Mouse (Mus musculus): ENCODE results near the gene Map7.

Map7 gene

DNA sequence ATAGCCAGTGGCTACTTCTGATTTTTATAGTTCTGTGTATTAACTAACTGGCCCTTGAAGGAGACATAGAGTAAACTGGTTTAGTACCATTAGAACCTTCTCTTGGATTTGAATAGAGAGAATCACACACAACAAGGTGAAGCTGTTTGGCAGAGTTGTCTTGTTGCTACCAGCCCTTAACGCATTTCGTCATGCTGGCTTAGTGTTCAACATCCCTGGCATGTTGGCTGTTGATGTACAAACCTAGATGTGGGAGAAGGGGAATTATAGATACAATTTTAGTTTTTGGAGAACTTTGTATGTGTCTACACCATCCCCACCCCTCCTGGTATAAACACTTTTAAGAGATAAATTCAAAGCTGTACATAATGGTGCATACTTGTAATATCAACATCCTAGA is 37.5 kb downstream of the Map7 start:
- no peak for DNase-seq (ENCODE audit: low spot score in 2 of 2)

DNA sequence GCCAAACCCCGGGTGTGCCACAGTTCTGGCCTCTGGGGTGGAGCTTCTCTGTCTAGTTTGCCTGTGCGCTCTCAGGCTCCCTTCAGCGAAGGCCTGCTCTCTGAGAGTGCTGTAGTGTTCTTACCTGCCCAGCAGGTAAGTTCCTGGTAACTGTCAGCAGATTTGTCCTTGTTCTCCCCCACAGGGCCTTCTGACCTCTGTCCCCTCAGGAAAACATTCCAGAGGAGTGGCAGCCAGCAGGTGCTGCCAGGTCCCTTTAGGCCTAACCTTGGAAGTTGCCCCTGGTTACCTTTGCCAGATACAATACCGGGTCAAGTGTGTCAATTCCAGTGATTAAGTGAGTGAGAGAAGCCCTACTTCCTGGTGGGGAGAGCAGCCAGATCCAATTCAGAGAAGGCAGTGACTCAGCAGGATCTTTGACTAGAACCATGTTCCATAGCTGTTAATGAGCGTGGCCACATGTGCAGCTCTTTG is 38.6 kb downstream of the Map7 start:
- no peak for DNase-seq (ENCODE audit: low spot score in 2 of 2)

DNA sequence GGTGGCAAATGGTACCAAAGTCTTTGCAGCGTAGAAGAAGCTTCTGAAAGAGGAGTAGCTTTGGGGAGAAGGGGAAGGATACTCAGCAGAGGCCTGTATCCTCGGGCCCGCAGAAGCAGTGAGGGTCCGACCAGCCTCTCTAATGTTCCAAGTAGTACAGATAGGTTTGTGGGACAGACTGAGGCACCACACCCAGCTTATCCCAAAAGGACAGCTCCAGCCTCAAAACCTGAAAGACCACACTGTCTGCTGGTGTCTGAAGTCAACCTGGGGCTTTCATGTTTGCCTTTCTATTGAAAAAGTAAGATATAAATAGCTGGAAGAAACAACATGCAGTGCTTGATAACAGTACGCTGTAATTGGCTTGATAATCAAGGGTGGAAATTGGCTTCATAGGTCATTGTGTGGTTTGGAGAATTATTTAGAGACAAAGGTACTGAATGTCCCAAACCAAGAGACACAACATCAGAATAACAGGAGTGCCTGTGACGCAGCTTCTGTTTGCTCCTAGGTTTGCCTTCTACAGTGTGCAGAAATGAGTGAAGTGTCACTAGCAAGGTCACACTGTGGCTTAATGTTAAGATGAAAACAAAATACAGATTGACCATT is 42.0 kb downstream of the Map7 start:
- DNase-seq (ENCODE audit: low spot score in 2 of 2): no peak

DNA sequence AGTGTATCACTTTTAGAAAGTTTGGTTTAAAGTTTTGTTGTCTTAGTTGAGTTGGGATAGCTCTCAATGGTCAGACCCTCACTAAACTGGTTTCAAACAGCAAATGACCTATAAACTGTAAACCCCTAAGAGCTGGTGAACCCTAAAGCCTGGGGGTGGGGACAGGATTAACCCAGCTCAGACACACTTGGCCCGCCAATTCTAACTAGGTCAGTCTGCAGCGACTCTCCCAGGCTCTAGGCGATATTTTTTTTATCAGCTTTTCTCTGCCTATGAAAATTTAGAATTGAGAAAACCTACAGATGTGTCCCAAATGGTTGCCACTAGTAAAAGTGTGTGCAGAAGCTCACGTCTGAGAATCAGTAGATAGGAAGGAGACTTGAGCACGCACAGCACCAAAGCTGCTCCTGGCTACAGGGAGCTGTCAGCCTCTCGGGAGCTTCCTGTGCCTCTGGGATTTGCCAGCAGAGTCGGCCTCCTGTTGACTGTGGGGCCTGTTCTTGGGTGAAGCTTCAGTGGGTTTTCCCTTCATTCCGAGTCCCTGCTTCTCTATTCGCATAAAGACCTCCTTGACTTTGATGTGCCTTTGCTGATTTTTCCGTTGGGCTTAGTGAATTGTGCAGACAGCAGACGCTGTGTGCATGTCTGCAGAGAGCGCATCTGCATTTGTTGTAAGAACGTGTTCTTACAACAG is 46.7 kb downstream of the Map7 start:
- no peak for DNase-seq (ENCODE audit: low spot score in 2 of 2)

DNA sequence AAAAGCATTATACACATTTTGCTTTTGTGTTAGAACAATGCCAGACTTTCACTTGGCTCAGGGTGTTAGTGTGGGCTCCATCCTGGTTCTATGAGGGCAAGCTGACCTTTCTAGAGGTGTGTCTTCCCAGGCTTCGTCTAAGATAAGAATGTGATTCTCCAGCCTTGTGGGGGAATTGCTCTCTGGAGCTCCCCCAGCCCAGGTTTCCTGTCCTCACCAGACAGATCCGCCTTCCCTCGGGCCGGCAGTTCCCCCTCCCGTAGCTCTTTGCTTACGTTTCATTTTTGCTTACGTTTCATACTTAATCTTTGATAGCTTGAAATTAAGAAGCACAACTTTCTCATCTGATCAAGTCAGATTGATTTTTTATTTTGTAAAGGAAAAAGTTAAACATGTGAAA is 48.8 kb downstream of the Map7 start:
- DNase-seq (ENCODE audit: low spot score in 2 of 2): no peak

DNA sequence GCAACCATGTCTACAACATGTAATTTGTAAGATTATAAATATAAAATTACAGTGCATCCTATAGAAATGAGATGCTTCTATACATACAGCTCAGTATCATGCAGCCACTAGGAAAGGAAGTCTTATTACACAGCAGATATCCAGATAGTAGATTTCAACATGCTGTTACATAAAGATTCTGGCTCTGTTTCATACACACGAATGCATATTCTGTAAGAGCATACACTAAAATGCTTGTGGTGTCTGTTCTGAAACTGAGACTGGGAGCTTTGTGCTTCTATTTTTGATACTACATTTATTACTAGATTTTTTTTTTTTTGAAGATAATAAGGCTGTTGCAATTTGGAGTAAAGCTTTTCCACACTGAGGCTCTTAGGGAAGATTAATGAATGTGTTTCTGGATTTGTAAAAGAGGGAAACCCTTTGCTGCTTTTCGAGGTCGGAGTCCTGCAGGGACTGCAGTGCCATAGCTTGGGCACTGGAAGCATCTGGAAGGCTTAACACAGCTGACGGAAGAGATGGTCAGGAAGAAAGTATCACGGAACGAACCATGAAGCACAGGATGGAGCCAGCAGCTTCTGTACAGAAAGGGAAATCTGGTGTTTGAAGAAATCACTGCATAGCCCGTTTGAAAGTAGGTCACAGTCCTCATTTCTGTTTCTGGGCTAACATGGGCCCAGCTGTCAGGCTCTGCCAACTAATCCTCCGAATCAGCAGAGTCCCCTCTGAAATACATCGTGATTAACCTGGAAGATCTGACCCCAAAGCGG is 50.9 kb downstream of the Map7 start:
- DNase-seq (ENCODE audit: low spot score in 2 of 2): no peak

DNA sequence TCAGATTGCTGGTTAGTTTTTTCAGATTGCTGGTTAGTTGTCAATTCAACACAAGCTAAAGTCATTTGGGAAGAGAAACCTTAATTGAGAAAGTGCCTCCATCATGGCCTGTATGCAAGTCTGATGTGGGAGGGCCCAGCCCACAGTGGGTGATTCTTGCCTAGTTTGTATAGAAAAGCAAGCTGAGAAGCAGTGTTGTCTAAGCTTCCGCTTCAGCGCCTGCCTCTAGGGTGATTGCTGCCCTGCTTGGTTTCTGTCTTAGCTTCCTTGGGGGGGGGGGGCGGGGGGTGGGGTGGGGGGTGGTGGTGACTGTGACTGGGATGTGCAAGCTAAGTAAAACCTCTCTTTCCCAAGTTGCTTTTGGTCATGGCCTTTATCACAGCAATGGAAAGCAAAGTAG is 53.0 kb downstream of the Map7 start:
- DNase-seq (ENCODE audit: low spot score in 2 of 2): no peak

DNA sequence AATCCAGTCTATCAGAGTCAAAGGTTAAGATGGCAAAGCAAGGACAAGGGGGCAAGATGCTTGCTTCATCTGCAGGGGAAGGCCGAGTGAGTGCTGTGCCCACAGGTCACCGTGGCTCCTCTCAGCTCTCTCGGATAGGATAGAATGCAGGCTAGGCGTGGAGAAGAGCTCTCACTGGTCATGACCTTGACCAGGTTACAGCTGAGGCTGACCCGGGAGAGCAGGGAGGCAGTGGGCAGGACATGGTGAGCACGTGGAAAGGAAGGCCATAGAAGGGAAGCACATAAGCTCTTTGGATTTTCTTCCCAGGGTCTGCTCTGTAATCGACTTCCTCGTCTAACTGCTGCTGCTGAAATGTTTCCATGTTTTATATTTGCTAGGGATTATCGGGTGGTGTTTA is 53.9 kb downstream of the Map7 start:
- DNase-seq (ENCODE audit: low spot score in 2 of 2): no peak

DNA sequence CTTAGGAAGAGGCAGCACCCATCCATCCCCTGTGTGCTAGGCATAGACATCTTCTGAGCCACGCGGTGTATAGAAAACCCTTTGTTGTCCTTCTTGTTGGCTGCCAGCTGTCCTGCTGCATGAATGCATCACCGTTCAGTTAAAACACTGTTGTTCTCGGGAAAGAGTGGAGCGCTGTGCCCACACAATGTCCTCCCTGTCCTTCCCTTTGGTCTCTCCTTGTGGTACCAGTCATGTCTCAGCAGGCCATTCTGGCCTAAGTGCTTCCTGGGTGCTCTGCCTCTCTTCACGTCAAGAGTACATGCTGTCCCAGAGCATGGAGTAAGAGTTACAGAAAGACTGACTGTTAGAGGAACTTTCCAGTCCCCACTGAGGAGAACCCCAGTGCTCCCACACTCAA is 54.5 kb downstream of the Map7 start:
- no peak for DNase-seq (ENCODE audit: low spot score in 2 of 2)

DNA sequence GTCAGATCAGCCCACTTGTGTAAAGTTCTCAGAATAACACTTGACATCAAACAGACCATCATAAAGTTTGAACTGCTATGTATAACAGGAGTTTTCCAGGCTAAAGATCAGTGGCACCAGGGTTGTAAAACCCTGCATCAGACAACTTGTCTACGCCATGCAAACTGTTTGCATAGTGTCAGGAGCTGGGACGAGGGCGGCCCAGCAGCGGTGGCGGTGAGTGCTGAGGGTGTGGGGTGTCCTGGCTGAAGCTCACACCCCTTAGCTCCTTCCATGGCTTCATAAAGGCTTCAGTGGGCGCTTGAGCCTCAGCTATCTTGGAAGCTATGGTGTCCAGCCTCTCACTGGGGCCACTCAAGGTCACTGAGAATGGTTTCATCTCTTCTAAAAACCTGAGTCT is 55.2 kb downstream of the Map7 start:
- no peak for DNase-seq (ENCODE audit: low spot score in 2 of 2)

DNA sequence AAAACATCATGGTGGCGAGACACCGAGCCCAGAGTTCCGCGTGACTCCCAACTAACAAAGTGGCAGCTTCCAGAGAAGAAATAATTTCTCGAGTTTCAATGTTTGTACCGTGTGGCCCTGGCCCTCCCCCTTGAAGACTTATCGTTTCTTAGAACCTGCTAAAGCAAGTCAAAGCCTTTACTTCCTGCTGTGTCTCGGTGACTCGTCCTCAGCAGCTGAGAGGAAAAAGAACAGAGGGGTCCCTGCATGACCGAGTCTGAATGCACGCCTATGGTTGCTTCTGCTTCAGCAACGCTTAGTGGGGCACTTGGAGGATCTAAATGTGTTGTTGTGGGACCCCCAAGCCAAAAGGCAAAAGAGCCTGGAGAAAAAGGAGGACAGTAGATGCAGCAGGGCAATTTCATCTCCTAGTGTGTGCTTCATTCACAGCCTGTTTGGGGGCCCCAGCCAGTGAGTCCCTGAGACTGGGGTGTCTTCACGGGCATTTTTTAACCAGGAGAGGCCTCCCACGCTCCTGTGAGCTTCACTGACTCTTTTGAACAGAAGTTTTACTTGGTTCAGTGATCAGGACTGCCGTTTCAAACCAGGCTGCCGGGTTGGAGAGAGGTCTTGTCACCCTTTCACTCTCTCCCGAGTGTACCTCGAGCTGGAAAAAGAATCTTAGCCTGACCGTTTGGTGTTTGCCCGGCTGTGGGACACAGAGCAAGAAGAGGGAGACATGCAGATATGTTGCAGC is 56.6 kb downstream of the Map7 start:
- peak; percentile 25 to 28 for DNase-seq (ENCODE audit: low spot score in 2 of 2)

DNA sequence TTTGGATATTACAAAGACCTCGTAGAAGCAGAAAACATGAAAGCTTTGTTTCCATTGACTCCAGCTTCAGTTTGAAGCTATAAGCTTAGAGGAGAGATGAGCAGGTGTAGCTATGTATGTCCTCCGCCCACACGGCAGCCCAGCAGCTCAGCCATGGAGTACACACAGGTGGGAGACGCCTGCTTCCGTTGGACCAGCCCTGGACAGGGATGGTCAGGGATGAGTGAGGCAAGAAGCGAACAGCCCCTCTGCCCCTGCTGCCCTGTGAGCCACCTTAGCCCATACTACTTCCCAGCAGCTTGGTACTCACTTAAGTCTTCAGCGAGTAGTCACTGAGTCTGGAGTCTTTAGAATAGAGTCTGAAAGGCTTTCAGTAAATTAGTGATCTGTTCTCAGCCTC is 58.7 kb downstream of the Map7 start:
- no peak for DNase-seq (ENCODE audit: low spot score in 2 of 2)

DNA sequence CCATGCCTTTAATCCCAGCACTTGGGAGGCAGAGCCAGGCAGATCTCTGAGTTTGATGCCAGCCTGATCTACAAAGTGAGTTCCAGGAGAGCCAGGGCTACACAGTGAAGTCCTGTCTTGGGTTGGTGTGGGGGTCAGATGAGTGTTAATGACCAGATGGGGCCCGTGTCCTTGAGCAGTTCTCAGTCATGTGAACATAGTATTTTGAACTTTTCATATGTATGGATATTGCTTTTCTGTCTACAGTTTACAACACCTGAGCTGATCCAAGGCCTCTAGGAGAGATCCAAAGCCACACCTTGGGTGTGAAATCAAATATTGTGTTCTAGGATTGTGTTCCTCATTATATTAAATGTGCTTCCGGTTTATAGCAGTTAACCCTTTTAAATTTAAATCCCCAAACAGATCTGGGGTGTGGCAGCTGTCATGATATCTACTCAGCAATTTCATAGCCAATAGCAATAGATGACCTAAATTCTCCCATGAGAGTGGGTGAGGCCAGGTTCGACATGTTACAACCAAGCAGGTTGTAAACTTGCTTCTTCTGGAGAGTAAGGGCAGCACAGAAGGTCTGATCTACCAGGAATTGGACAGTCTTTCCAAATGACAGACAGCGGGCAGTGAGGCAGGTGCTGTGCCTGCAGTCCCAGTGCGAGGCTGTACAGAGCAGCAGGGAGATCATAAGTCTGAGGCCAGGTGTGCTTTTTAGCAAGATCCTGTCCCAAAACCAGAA is 61.5 kb downstream of the Map7 start:
- DNase-seq (ENCODE audit: low spot score in 2 of 2): no peak

DNA sequence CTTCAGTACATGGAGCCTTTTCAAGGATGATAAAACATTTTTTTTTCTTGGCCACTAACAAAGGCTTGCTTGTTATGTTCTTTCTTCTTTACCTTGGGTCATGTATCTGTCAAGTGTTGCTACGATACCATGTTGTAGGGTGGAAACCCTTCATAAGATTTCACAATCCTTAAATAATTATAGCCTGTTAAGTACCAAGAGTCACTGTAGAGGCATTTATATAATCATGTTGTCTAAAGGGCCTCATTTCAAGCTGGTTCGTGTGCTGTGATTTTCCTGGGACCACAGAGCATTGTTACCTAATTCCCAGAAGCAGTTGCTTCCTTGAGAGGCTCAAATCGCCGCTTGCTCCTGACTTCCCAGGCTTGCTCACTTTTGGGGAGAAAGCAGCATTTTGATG is 66.1 kb downstream of the Map7 start:
- DNase-seq (ENCODE audit: low spot score in 2 of 2): no peak

DNA sequence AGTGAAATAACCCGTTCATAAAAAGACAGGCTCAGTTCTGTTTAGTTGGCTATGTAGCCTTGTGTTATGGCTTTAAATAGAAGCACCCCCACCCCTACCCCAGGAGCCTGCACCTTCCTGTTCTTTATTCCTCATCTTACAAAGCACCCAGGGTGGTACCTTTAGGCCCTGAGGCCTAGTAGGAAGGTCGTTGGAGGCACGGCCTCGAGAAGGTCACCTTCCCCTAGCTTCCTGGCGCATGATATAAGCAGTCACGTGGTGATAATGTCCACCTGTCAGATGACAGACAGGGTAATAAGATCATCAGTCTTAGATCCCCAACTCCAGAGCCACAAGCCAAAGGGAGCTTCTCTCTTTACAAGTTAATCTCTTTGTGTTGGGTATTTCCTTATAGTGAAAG is 68.7 kb downstream of the Map7 start:
- no peak for DNase-seq (ENCODE audit: low spot score in 2 of 2)

DNA sequence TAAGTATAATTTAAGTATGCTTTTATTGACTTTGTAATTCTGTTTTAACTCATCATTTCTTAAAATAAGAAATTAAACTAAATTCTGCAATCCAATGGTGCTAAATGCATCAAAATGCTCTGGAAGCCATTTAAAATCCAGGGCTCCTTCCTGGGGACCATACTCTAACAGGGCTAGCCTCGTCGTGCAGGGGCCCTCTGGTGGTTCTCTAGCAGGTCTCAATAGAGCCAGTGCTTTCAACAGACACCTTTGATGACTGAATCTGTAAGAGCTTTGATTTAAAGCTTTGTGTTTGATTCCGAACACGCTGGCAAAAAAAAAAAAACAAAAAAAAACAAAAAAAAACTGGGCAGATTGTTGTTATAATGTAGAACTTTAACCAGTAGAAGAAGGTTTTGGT is 70.6 kb downstream of the Map7 start:
- DNase-seq (ENCODE audit: low spot score in 2 of 2): no peak

DNA sequence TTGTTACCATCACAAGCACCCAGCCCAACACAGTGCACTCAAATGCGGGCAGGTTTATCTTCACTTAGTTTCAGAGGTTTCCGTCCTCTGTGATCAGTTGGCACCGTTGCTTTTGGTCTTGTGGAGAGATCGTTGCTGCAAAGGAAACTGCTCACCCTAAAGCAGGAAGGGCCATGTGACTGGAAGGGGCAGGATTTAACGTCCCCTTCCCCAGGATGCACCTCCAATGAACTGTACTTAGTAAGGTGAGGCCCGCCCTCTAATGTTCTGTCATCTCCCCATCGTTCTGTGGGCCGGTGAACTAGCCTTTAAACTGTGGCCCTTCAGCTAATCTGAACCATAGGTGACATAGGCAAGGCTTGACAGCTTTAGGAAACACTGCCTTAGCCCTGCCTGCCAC is 71.3 kb downstream of the Map7 start:
- DNase-seq (ENCODE audit: low spot score in 2 of 2): no peak

DNA sequence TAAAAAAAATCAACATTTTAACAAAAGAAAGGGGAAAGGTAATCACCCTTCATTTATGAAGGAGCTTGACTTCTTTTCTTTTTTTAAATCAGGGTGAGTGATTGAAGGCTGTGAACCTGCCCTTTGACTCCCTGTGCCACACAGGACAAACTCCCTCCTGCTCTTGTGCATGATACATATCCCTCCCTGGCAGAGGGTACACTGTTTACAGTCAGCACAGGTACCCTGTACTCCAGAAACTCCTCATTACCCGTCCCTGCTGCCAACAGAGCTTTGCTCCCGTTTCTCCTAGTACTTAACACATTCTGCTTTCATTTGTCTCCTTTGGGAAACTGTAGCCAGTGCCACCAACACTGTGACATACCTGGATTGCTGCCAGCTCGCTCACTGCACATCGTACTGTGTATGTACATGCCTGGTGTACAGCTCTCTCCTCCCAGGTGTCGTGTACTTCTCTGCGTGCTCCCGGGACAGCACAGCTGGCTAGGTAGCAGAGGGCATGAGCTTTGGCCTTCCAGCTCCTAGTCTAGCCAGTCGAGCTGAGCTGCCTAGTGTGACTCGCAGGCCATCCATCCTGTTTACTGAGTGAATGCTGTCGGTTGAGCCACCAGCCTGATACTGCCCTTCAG is 72.3 kb downstream of the Map7 start:
- DNase-seq (ENCODE audit: low spot score in 2 of 2): no peak

DNA sequence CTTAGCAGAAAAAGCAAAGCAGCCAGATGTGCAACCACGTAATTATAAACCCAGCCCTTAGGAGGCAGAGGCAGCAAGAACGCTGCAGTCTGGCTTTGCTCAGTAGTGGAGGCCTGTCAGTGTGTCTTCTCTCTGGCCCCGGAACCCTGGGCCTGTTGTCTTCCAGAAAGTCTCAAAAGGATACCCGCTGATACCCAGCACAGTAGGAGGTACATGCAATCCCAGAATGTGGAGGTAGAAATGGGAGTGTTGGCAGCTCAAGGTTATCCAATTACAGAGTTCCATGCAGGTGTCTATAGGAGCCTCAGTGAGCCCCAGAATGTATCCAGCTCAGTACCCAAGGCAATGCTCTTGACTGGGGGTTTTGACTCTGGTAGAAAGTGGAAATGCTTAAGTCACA is 73.7 kb downstream of the Map7 start:
- DNase-seq (ENCODE audit: low spot score in 2 of 2): no peak

DNA sequence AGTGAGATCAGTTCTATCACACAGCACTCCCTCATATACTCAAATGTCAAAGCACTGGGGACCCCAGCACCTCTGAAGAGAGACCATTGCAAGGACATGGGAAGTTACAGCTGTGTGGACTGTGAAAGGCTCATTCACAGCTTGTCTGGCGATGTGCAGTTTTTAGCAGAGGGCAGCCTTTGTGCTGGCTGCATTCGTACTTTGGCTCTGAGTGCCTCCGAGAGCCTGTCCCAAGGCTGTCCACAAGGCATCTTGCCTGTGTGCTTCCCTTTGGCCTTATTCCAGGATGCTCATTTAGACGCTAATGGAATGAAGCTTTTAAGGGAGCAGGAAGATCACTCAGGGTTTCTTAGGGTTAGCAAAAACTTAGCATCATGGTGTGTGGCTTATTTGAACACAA is 78.5 kb downstream of the Map7 start:
- DNase-seq (ENCODE audit: low spot score in 2 of 2): no peak

DNA sequence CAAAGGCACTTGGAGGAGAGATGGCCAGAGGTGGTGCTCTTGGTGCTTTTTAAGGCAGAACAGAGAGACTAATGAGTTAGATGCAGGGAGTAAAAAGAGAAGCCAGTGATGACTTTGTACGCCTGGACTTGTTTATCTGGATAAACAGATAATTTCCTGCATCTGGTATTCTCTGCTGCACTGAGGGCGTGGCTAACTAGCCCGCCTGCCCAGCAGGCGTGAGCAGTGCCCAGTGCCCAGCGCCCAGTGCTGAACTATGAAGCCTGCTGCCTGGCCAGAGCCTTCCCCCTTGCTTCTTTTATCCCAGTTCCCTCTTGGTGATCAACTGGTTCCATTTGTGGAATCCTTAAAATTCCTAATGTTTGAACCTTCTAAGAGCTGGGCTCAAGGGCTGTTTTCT is 81.8 kb downstream of the Map7 start:
- no peak for DNase-seq (ENCODE audit: low spot score in 2 of 2)
